Mouse (Mus musculus) liver, adult (tissue): Measurements from ENCODE around the gene Phc2.

Experiments used
- GATA4 ChIP-seq: IDR thresholded peaks from 2 replicates; pipeline ENCODE4 v1.6.1; 2014; ENCODE audit warnings: mild to moderate bottlenecking, low read length; ENCODE audit not compliant: insufficient replicate concordance

The Phc2 gene

DNA sequence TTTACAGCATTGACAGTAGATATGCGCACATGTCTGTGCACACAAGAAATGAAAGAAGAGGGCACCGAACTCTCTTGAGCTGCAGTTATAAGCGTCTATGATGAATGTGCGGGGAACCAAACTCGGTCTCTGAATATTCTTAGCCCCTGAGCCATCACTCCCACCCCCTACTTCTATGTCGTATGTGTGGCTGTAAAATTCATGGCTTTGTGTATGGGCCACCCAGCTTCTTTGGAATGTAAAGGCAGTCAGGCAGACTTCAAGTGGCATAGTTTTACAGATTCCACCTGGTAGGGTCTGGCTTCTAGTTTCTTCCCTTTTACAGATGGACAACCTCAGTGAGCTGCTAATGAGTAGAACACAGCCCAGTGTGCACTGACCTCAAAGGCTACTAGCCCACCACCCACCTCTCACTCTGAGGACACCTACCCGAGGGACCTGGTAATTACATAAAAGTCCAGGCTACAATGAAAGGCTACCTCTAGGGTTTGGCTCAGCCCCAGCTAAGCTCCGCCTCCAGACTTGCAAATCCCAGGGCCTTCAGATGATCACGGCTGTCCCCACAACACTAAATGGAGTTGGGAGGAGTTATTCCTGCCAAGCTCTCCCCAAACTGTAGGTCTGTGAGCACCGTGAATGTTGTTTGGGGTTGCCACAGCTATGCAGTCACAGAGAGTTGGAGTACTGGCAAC is 18.5 kb upstream of the Phc2 start:
- TF ChIP-seq GATA4 = no peak

DNA sequence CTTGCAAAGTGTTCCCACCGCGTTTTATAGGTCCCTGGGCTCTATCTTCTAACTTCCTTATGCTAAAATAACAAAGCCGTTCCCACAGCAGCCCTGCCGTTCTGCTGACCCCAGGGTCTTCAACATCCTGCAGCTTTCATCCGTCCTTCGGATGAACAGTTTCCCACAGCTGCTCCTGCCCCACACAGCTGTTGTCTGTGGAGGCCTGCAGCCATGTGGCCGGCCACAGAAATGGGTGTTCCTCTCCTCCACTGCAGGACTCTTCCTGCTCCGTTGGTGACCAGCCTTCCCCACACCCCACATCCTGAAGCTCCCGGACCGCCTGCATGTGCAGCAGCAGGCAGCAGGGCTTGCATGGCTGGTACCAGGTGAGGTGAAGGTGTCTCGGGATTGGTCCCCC is 17.3 kb upstream of the Phc2 start:
- TF ChIP-seq GATA4 = no peak

GRCm38 (mm10) chr4:128638265-128638923 is 16.1 kb upstream of the Phc2 start:
- no peak for TF ChIP-seq GATA4

DNA sequence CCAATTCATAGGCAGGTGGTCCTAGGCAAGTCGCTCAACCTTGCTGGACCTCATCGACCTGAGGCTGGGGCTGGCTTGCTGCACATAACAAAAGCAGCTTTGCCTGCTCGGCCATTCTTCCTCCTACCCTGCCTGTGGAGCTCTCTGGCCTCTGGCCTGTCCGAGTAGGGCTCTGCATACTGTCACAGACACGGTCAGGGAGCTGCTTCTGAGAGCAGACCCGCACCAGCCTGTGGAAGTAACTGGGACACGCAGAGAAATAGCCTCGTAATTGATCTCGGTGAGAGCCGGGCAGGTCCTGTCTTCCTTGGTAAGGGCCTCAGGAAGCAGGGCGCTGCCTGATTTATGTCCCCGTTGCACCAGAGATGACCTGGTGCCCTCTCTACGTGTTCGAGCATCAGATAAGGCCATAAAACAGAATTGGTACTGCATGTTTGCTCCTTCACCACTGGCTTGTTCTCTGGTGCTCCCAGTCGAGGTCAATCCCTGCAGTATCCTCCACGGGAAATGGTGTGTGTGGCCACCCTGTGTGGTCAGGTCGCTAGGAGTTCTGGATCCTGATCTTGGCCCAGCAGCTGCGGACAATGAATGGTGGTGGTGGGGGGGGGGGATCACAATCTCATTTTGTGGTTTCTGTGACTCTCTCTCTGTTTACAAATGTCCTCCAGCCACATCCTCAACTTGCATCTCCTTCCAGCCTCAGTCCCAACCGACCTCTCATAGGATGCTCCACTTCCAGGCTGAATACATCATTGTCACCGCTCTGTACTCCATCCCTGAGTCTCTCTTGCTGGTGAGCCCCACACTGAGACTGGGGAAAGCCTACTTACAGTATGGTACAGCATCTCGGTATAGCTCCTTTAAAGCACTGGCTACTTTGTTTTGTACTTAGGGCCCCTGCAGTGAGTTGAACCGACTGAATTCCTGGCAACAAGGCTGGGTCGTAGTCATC is 12.5 kb upstream of the Phc2 start:
- TF ChIP-seq GATA4 = no peak

GRCm38 (mm10) chr4:128645896-128646295 is 8.6 kb upstream of the Phc2 start:
- no peak for TF ChIP-seq GATA4

- TF ChIP-seq GATA4 = no peak
Observed at GRCm38 (mm10) chr4:128646762-128647161, 7.7 kb upstream of the Phc2 start.

GRCm38 (mm10) chr4:128648567-128649255 is 5.8 kb upstream of the Phc2 start:
- no peak for TF ChIP-seq GATA4

- no peak for TF ChIP-seq GATA4
Observed at GRCm38 (mm10) chr4:128651530-128651929, 3.0 kb upstream of the Phc2 start.

- no peak for TF ChIP-seq GATA4
Observed at GRCm38 (mm10) chr4:128652584-128653298, 1.8 kb upstream of the Phc2 start.

- no peak for TF ChIP-seq GATA4
Observed at GRCm38 (mm10) chr4:128655446-128655845, 944 bp downstream of the Phc2 start.

GRCm38 (mm10) chr4:128660196-128660595 is 5.7 kb downstream of the Phc2 start:
- no peak for TF ChIP-seq GATA4

GRCm38 (mm10) chr4:128661063-128661462 is 6.6 kb downstream of the Phc2 start:
- no peak for TF ChIP-seq GATA4

DNA sequence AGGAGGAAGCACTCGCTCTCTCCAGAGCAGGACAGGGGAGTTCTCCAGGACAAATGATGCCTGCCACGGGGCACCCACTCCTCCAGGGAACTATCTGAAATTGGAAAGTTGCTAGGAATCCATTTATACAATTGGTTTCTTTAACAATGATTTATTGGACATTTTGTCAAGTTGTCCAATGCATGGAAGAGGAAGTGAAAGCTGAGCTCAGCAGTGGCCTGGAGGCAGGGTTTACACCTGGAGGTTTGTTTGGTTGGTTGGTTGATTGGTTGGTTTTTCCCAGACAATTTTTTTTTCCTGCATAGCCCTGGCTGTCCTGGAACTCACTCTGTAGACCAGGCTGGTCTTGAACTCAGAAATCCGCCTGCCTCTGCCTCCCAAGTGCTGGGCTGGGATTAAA is 9.5 kb downstream of the Phc2 start:
- TF ChIP-seq GATA4 = no peak

DNA sequence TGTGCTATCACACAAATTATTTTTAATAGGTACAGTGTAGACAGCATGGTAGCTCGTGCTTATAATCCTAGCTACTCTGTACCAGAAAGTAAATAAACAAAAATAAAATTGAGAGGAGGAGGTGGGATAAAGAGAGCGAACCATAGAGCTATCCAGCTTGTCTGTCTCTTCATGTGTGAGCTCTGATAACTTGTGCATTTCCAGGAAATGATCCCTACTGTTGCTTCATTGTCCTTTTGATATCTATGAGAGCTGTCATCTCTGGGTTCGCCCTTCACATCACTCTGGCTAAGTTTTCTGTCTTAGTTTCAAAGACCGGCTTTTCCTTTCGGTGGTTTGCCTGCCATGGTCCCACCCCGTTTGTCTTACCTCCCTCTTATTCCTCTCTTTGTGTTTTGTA is 14.7 kb downstream of the Phc2 start:
- no peak for TF ChIP-seq GATA4
